9 mouse cellular contexts compared by ENCODE assay signal in the genomic region with DNA sequence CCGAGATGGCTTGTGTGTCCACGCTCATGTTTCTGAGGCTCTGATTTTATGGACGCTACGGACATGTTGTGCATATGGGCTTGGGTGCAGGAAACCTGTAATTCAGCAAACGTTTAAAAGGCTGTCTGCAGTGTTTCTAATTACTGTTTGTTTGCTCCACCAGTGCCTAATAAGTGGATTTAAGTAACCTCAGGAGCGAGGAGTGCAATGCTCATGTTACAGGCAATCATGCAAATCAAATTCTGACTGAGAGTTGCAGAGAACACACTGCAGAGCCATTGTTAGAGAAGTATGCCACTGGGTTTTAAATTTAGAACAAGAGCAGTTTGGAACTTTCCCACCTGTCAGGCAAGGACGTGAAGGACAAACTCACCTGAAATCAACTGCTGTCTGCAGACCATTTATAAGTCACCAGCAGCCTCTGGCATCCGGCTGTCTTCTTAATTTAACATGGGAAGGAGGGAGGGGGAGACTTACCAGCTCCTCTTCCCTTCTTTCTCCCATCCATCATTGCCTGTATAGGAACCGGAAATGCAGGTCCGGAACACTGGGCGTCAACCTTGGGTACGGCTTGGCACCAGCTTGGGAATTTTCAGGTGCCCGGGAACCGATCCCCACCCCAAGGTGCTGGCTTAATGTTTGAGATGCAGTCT. TPM values are rescaled to one million over a fixed set of nuclear protein-coding genes. Genes with fewer than 3 reads are reported as not detected.
DNase-seq lines count a peak whose midpoint lies in the region; ATAC-seq lines count a peak whose summit lies in the region.
"Had no signal": no experiment of that assay in that cellular context is flagged by ENCODE, and none has a peak within 500 bp of the region (broad histone marks: within the 10 kb centered on the region; RNA-seq: fewer than 3 reads in every experiment).

No protein-coding gene starts in this region.

- no peak overlapping the region for H3K4me3 ChIP-seq in heart, embryonic 16.5 days (ENCODE audit: low read length)
- H3K4me3 ChIP-seq in intestine, embryonic 15.5 days (replicated peaks), result no peak overlapping the region
- H3K4me3 ChIP-seq in limb, embryonic 15.5 days, result no peak overlapping the region

- intact Hi-C loops in left cerebral cortex, postnatal 10 days (cut with DNase I), result no loop called here

- H3K4me1 ChIP-seq in heart, embryonic 16.5 days (ENCODE audit: control insufficient read depth, insufficient read depth, low read length), result peaks cover 40% of the 10 kb centered on the region
- H3K4me1 ChIP-seq in intestine, embryonic 15.5 days (replicated peaks), result peaks cover 35% of the 10 kb centered on the region
- H3K4me1 ChIP-seq in limb, embryonic 15.5 days, result peaks cover 47% of the 10 kb centered on the region

- H3K27me3 ChIP-seq in heart, embryonic 16.5 days (ENCODE audit: control insufficient read depth, insufficient read depth, low read length), result no peaks in the 10 kb centered on the region
- H3K27me3 ChIP-seq in intestine, embryonic 15.5 days (replicated peaks), result no peaks in the 10 kb centered on the region
- H3K27me3 ChIP-seq in limb, embryonic 15.5 days, result no peaks in the 10 kb centered on the region

- no peak for DNase-seq in heart, adult 11 months
- peak; percentile 45 for DNase-seq in brain, adult 2 months (ENCODE audit: low read depth, low spot score)
- no peak for DNase-seq in left cerebral cortex, postnatal 10 days (ENCODE audit: extremely low spot score in 1 of 2, low spot score in 2 of 2)
- DNase-seq in thymus, postnatal 14 days, result no peak
- no peak for DNase-seq in right cerebral cortex, postnatal 14 days
- DNase-seq: gastrocnemius, postnatal 36 days had no signal

- no peak overlapping the region for H3K9ac ChIP-seq in heart, embryonic 16.5 days (ENCODE audit: low read length)
- no peak overlapping the region for H3K9ac ChIP-seq in intestine, embryonic 15.5 days
- H3K9ac ChIP-seq in limb, embryonic 15.5 days, result no peak overlapping the region

- no peak for ATAC-seq in heart, embryonic 16.5 days (replicated peaks; ENCODE audit: extremely low read depth, insufficient read depth, low FRiP score)
- ATAC-seq in intestine, embryonic 15.5 days, result no peak
- no peak for ATAC-seq in limb, embryonic 15.5 days (ENCODE audit: insufficient number of reproducible peaks, low FRiP score, low TSS enrichment, low read depth)

- peak overlapping the region; percentile 53 for H3K27ac ChIP-seq in heart, embryonic 16.5 days (ENCODE audit: low read length)
- peak overlapping the region; percentile 65; the same call in 1 of the 2 replicates for H3K27ac ChIP-seq in intestine, embryonic 15.5 days
- H3K27ac ChIP-seq in limb, embryonic 15.5 days, result peak overlapping the region; percentile 60

- H3K9me3 ChIP-seq in heart, embryonic 16.5 days (replicated peaks; ENCODE audit: control insufficient read depth, low read length), result no peaks in the 10 kb centered on the region
- no peaks in the 10 kb centered on the region for H3K9me3 ChIP-seq in intestine, embryonic 15.5 days
- no peaks in the 10 kb centered on the region for H3K9me3 ChIP-seq in limb, embryonic 15.5 days

- 67% methylated on average over 14 of the region's 14 CpGs for WGBS in heart, embryonic 16.5 days
- 57% methylated on average over 14 of the region's 14 CpGs for WGBS in intestine, embryonic 15.5 days
- 30% methylated on average over 14 of the region's 14 CpGs for WGBS in limb, embryonic 15.5 days

- no peak overlapping the region for H3K4me2 ChIP-seq in heart, embryonic 16.5 days (ENCODE audit: low read depth, low read length)
- no peak overlapping the region for H3K4me2 ChIP-seq in intestine, embryonic 15.5 days (replicated peaks)
- H3K4me2 ChIP-seq in limb, embryonic 15.5 days, result peak overlapping the region; percentile 8

- H3K36me3 ChIP-seq in heart, embryonic 16.5 days (ENCODE audit: control insufficient read depth, insufficient read depth), result 0 out of 2 replicates have a peak, but pooled peaks cover 4% of the 10 kb centered on the region
- H3K36me3 ChIP-seq in intestine, embryonic 15.5 days, result no peaks in the 10 kb centered on the region
- peaks cover 4% of the 10 kb centered on the region for H3K36me3 ChIP-seq in limb, embryonic 15.5 days

RNA-seq across cellular contexts. Expression of a gene that starts 39.0 kb away (rescaled TPM):
- polyA plus RNA-seq in heart, embryonic 16.5 days (2015; fragmentation: Nextera tagmentation; extraction: Ambion mirVana), result 32.3 and 34.4 TPM in 2 replicates
- polyA plus RNA-seq in intestine, embryonic 15.5 days (2015; fragmentation: Nextera tagmentation; extraction: Ambion mirVana), result 50.4 and 53.8 TPM in 2 replicates
- 50.3 and 51.6 TPM in 2 replicates for polyA plus RNA-seq in limb, embryonic 15.5 days (2015; fragmentation: Nextera tagmentation; extraction: Ambion mirVana)
- 10 to 100 TPM; 20.5 to 25.1 TPM for total RNA-seq in left cerebral cortex, postnatal 10 days (2021)
